Mouse (Mus musculus): Measurements from ENCODE around the gene Majin.

The Majin gene

DNA sequence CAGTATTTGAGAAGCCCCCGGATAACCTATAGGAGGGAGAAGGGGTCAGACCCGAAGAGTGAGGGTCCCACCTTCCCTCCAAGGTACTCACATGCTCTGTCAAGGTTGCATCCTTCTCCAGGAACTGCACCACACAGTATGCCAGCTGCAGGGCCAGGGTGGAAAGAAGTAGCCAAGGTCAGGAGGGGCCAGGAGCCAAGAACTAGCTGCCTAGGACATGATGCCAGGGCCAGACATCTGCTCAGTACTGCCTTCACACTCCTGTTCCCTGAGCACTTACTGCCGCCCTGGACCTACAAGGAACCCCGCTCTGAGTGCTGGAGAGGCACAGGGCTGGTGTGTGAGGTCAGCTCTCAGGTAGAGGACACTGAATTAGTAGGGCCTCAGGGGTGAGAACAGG, 46.2 kb downstream of the Majin start:
- DNase-seq = no peak

- DNase-seq = no peak
Measured at GRCm38 (mm10) chr19:6231036-6231435, 46.8 kb downstream of the Majin start.

DNA sequence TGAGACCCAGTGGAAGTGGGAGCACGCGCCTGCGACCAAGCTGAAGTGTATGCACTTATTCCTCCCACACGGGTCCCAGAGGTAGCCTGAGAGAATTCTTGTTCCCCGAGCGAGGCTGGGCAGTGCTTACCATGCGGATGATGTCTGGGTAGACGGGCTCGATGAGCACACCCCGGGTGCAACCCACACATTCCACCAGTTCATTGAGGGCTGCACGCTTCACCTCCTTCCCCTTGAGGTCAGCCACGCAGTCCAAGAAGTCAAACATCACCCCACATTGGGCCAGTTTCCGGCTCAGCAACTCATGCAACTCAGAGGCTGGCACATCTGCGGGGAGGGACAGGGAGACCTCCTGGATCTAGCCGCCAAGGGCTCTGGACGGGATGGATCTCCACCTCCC, 49.5 kb downstream of the Majin start:
- DNase-seq = no peak

- DNase-seq = no peak
Measured at GRCm38 (mm10) chr19:6234337-6235083, 50.3 kb downstream of the Majin start.

DNA sequence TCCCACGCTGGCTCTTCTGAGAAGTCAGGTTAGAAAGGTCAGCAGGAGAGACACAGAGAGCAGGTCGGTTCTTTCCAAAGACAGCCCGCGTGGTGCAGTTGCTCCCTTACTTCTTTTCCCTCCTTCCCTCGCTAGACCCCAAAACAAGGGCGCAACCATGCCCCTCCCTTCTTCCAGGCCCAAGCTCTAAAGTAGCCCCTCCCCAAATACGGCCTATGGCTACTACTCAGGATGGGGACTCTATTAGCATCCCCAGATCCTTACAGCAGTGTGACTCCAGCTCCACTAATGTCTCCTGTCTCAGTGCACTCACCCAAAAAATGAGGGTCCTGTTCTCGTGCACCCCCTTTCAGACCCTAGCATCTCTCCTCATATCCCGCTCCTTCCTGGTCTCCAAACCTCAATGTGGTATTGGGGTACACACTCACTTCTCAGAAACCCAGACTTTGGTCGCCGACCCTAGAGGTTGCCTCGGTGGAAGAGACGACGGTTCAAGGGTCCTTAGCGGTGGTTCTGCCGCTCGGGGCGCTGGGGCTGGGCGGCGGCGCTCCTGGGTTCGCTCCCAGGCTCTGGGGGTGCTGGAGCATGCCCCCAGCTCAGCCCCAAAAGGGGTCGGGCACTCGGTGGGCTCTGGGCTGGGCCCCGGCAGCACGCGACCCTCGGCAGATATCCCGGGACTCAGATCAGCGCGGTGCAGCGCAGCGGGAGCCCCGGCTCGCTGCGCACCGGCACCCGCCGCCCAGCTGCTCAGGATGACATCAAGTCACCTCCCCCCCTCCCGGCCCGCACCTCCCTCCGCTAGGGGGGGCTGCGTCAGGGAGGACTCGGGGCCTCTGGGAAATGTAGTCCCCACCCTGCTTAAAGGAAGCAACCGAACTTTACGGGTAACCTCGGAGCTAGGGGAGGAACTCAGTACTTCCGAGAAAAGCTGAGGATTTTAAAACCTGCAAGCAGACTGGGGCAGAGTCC, 51.2 kb downstream of the Majin start, which contains the start of gene Ppp2r5b:
TSS of gene Ppp2r5b (minus strand) at position 789 of the 969 bp plus-strand sequence.
- peak; percentile 94 for DNase-seq

- DNase-seq = peak; percentile 94
Measured at GRCm38 (mm10) chr19:6236053-6236441, 51.9 kb downstream of the Majin start.

- no peak for DNase-seq
Measured at GRCm38 (mm10) chr19:6236842-6237241, 52.7 kb downstream of the Majin start.

DNA sequence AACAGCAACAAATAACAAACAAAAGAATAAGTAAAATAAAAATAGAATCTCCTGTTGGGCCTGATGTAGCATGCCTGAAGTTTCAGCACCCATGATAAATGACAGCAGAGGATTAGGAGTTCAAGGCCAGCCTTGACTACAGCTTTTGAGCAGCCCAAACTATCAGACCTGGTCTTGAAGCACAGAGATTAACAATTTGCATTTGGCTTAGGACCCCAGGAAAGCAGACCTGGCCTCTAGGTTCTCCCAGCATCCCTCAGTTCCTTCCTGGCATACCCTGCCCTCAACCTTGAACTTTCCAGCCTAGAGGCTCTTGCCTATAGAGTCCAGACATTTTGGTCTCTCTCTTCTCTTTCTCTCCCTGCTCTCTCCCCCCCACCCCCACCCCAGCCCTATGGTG, 54.6 kb downstream of the Majin start:
- no peak for DNase-seq

DNA sequence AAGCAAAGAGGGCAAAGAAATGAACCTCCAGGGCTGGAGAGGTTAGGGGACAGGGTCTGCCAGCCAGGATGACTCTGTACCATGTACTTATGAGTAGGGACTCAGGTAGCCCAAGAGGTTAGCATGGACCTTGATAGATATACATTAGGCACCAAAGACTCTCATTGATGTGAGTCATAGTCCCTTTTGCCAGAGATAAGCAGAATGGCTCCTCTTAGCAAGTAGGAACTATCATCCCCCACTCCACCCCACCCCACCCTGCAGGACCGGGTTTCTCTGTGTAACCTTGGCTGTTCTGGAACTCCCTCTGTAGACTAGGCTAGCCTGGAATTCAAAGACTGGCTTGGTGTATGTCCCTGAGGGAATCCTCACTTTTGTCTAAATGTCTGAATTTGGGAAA, 55.9 kb downstream of the Majin start:
- no peak for DNase-seq

DNA sequence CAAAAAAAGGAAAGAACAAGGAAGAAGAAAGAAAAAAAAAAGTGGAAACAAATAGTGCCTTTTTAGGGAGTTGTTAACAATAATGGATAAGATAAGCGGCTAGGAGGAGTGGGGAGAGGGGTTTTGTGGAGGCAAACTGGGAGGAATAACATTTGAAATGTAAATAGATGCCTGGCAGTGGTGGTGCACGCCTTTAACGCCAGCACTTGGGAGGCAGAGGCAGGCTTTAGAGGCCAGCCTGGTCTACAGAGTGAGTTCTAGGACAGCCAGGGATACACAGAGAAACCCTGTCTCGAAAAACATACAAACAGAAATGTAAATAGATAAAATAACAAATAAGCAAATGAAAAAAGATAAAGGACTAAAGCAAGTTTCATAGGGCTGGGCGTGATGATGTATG, 56.5 kb downstream of the Majin start:
- no peak for DNase-seq

DNA sequence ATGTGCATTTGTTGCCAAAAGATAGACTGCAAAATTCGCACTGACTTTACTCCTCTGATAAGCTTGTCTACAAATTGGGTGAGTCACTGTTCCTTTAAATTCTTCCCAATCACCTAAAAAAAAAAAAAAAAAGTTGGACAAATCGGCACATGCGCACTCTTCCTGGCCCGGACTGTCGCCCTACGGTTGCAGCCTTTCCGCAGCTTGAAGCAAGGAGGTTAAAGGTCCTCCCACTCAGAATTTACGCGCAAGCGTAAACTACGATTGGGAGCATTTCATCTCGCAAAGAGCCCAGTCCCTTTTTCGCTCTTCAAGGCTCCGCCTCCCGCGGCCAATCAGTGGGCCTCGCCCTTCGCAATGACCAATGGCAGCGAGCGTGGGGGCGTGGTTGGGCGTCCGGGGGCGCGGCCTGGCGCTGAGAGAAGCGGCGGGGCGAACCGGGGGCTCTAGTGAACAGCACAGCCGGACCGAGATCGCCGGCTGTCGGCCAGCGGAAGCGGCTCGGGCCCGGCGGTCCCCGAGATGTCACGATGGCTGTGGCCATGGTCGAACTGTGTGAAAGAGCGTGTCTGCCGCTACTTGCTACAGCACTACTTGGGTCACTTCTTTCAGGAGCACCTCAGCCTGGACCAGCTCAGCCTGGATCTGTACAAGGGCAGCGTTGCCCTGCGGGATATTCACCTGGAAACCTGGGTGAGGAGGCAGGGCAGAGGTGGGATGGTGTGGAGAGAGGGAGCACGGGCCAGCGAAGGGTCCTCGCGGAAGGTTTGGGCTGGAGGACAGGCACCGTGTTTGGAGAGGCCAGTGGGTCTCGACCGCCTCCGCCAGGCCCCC, 57.3 kb downstream of the Majin start, which contains the start of gene Atg2a:
TSS of gene Atg2a (plus strand) at position 395 of the 834 bp plus-strand sequence.
- DNase-seq = peak; percentile 98

DNA sequence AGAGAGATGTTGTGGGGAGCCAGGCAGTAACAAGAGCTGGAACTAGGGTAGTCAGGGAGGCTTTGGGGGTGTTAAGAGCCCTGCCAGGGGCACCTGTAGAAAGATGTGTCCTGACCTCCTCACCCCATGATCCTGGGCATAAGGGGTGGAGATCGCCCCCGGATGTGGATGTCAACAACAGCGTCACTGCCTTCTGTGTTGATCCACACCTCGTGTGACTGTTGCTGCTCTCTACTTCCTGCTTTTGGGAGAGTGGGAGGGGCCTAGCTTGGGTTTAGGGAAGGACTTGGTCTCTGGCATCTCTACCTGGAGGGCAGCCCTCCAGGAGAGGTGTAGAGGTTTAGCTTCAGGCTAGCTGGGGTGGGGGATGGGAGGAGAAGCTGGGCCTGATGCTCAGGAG, 58.1 kb downstream of the Majin start:
- no peak for DNase-seq

- DNase-seq = no peak
Measured at GRCm38 (mm10) chr19:6243226-6243625, 59.0 kb downstream of the Majin start.

- DNase-seq = no peak
Measured at GRCm38 (mm10) chr19:6245806-6246205, 61.6 kb downstream of the Majin start.

DNA sequence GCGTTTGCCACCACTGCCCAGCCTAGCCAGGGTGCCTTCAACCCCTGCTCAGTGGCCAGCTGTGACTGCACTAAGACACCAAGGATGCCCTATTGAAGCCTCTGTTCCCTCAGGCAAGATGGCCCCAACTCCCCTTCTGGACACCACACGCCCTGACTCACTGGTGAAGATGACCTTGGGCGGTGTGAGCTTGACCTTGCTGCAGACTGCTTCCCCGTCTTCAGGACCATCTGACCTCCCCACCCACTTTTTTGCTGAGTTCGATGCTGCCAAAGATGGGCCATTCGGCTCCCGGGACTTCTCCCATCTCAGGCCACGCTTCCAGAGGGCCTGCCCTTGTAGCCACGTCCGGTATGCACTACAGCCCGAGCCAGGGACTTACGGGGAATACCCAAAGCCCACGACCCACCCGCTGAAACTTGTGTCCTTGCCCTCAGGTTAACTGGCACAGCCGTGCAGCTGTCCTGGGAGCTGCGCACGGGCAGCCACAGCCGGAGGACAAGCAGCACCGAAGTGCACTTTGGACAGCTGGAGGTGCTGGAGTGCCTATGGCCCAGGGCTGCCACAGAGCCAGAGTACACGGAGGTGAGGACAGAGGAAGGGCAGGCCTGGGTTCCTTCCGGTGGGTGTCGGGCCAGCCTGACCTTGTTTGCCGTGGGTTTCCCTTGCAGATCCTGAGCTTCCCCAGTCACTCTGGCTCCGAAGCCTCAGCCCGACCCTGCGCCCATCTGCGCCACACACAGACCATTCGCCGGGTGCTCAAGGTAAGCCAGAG, 63.5 kb downstream of the Majin start:
- DNase-seq = no peak

- DNase-seq = no peak
Measured at GRCm38 (mm10) chr19:6253021-6253420, 68.8 kb downstream of the Majin start.

- no peak for DNase-seq
Measured at GRCm38 (mm10) chr19:6260428-6260827, 76.2 kb downstream of the Majin start.

GRCm38 (mm10) chr19:6260946-6261345, 76.8 kb downstream of the Majin start:
- no peak for DNase-seq

DNA sequence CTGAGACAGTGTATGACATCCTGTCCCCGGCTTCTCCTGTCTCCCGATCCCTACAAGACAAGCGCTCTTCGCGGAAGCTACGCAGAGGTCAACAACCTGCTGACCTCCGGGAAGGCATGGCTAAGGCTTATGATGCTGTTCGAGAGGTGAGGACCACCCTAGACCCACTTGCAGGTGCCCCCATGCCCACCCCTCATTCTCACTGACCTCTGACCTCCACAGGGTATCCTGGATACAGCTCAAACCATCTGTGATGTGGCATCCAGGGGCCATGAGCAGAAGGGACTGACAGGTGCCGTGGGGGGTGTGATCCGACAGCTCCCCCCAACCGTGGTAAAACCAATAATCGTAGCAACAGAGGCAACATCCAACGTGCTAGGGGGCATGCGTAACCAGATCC, 77.2 kb downstream of the Majin start:
- no peak for DNase-seq

DNA sequence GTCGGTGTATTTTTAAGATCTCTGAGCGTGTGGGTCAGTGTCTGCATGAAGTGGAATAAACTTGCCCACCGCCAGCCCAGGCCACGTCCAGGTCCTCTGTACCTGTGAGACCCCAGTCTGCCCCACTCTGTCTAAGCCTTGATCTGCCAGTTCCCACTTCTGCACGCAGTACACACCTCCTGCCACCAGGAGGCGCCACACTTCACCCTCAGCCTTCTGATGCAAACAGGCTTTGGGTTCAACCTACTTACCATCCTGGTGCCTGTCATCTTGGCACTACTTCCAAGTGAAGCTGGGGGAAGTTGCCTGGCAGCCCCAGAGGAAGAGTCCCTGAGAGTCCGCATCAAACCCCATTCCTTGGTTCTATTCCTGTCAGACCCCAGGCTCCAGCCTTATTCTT, 78.0 kb downstream of the Majin start:
- no peak for DNase-seq

- no peak for DNase-seq
Measured at GRCm38 (mm10) chr19:6262839-6263433, 78.7 kb downstream of the Majin start.

GRCm38 (mm10) chr19:6264200-6264599, 80.0 kb downstream of the Majin start:
- peak; percentile 54 for DNase-seq

Measured in right cerebral cortex, adult 18-20 months (tissue).